Mouse (Mus musculus): ENCODE measurements at regions not wholly inside any gene's neighbourhood (a gene's known extent, or its start where the extent isn't known, plus 50 kb on each side); places are given as distances from the start of the nearest gene placed in this dataset.

GRCm38 (mm10) chr14:76828453-76829160, 208.0 kb upstream of the Ccdc122 start:
- in situ Hi-C loops (cut with MboI, MseI): no loop called here

GRCm38 (mm10) chr14:76824066-76824465, 212.5 kb upstream of the Ccdc122 start:
- in situ Hi-C loops (cut with MboI, MseI): no loop called here

- in situ Hi-C loops (cut with MboI, MseI): no loop called here
Observed at GRCm38 (mm10) chr14:76822766-76823325, 213.7 kb upstream of the Ccdc122 start.

GRCm38 (mm10) chr14:76821892-76822291, 214.7 kb upstream of the Ccdc122 start:
- in situ Hi-C loops (cut with MboI, MseI): no loop called here

GRCm38 (mm10) chr14:76821484-76821883, 215.1 kb upstream of the Ccdc122 start:
- in situ Hi-C loops (cut with MboI, MseI): no loop called here

- in situ Hi-C loops (cut with MboI, MseI): no loop called here
Observed at GRCm38 (mm10) chr14:76820989-76821388, 215.6 kb upstream of the Ccdc122 start.

GRCm38 (mm10) chr14:76819690-76820089, 216.9 kb upstream of the Ccdc122 start:
- in situ Hi-C loops (cut with MboI, MseI): no loop called here

GRCm38 (mm10) chr14:76818256-76819010, 218.1 kb upstream of the Ccdc122 start:
- in situ Hi-C loops (cut with MboI, MseI): no loop called here

- in situ Hi-C loops (cut with MboI, MseI): no loop called here
Observed at GRCm38 (mm10) chr14:76817189-76817772, 219.3 kb upstream of the Ccdc122 start.

GRCm38 (mm10) chr14:76816666-76817065, 219.9 kb upstream of the Ccdc122 start:
- in situ Hi-C loops (cut with MboI, MseI): no loop called here

GRCm38 (mm10) chr14:76812155-76812875, 224.3 kb upstream of the Ccdc122 start:
- in situ Hi-C loops (cut with MboI, MseI): no loop called here

GRCm38 (mm10) chr14:76810697-76811589, 225.6 kb upstream of the Ccdc122 start:
- in situ Hi-C loops (cut with MboI, MseI): no loop called here

GRCm38 (mm10) chr14:76810041-76810440, 226.5 kb upstream of the Ccdc122 start:
- in situ Hi-C loops (cut with MboI, MseI): no loop called here

GRCm38 (mm10) chr14:76809411-76809810, 227.2 kb upstream of the Ccdc122 start:
- in situ Hi-C loops (cut with MboI, MseI): no loop called here

- in situ Hi-C loops (cut with MboI, MseI): no loop called here
Observed at GRCm38 (mm10) chr14:76805151-76805785, 231.3 kb upstream of the Ccdc122 start.

- in situ Hi-C loops (cut with MboI, MseI): no loop called here
Observed at GRCm38 (mm10) chr14:76804447-76805150, 232.0 kb upstream of the Ccdc122 start.

- in situ Hi-C loops (cut with MboI, MseI): no loop called here
Observed at GRCm38 (mm10) chr14:76800181-76800580, 236.4 kb upstream of the Ccdc122 start.

- in situ Hi-C loops (cut with MboI, MseI): no loop called here
Observed at GRCm38 (mm10) chr14:76799741-76800140, 236.8 kb upstream of the Ccdc122 start.

- in situ Hi-C loops (cut with MboI, MseI): no loop called here
Observed at GRCm38 (mm10) chr14:76798925-76799428, 237.6 kb upstream of the Ccdc122 start.

Measured in regulatory T cell (primary cell).